ENCODE assay signal across 26 mouse cellular contexts in the genomic region with DNA sequence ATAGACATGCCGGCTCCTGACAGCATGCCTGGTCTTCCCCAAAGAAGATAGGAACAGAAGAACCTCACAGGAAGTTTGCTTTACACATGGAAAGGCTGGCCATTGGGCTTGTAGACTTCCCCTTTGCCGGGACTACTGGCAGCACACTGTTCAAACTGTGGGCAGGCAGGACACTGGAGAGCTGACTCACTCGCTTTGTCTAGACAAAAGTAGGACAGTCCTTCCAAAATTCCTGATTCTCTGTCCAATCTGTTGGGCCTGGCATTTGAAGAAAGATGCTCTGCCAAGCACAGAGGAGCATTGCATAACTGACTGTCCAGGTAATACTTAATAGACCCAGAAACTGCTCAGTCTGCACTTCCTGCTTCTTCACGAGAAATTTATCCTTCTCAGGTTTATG. TPM values are rescaled to one million over a fixed set of nuclear protein-coding genes. Genes with fewer than 3 reads are reported as not detected.
DNase-seq lines count a peak whose midpoint lies in the region; ATAC-seq and TF ChIP-seq lines count a peak whose summit lies in the region.
"Had no signal": no experiment of that assay in that cellular context is flagged by ENCODE, and none has a peak within 500 bp of the region (broad histone marks: within the 10 kb centered on the region; RNA-seq: fewer than 3 reads in every experiment).

No protein-coding gene starts in this region.

- ATAC-seq in cerebellum, adult (ENCODE audit: insufficient number of reproducible peaks, low FRiP score, low TSS enrichment), result peak; percentile 98
- no peak for ATAC-seq in liver, postnatal 0 days
- no peak for ATAC-seq in activated CD4-positive, CD25-positive, alpha-beta regulatory T cell, adult 4 months
- ATAC-seq in hindbrain, embryonic 11.5 days (ENCODE audit: low FRiP score), result no peak
- ATAC-seq: liver, embryonic 12.5 days had no signal

- H3K9me3 ChIP-seq in liver, postnatal 0 days (ENCODE audit: low read length), result 0 out of 2 replicates have a peak, but pooled peaks cover 3% of the 10 kb centered on the region
- no peaks in the 10 kb centered on the region for H3K9me3 ChIP-seq in hindbrain, embryonic 11.5 days (ENCODE audit: control insufficient read depth, low read length)
- H3K9me3 ChIP-seq: embryonic facial prominence, embryonic 15.5 days; forebrain, embryonic 12.5 days; limb, embryonic 10.5 days; liver, embryonic 12.5 days; lung, embryonic 15.5 days had no signal

- H3K4me2 ChIP-seq in liver, postnatal 0 days (ENCODE audit: low read depth, low read length), result no peak overlapping the region
- no peak overlapping the region for H3K4me2 ChIP-seq in hindbrain, embryonic 11.5 days (replicated peaks; ENCODE audit: low read depth, low read length)
- H3K4me2 ChIP-seq: embryonic facial prominence, embryonic 15.5 days; forebrain, embryonic 12.5 days; liver, embryonic 12.5 days; lung, embryonic 15.5 days had no signal

- no peak for TF ChIP-seq CTCF in liver, adult 2 months (IDR thresholded peaks at IDR 0.05; ENCODE audit: low read depth, low read length)
- no peak for TF ChIP-seq CTCF in liver, postnatal 0 days (IDR thresholded peaks at IDR 0.05; ENCODE audit: low read depth)
- TF ChIP-seq CTCF in cerebellum, adult 2 months (IDR thresholded peaks at IDR 0.05; ENCODE audit: borderline replicate concordance, insufficient read depth, low read depth, low read length), result no peak

- H3K27me3 ChIP-seq in liver, adult 2 months (ENCODE audit: control insufficient read depth, insufficient read depth, low read length), result no peaks in the 10 kb centered on the region
- no peaks in the 10 kb centered on the region for H3K27me3 ChIP-seq in liver, postnatal 0 days (ENCODE audit: insufficient read depth, low read length)
- H3K27me3 ChIP-seq in cerebellum, adult 2 months (ENCODE audit: control insufficient read depth, insufficient read depth, low read length), result no peaks in the 10 kb centered on the region
- H3K27me3 ChIP-seq in hindbrain, embryonic 11.5 days (ENCODE audit: control insufficient read depth, insufficient read depth, low read length), result no peaks in the 10 kb centered on the region
- H3K27me3 ChIP-seq: CH12.LX; embryonic facial prominence, embryonic 15.5 days; forebrain, embryonic 12.5 days; liver, embryonic 12.5 days; lung, embryonic 15.5 days had no signal

- H3K36me3 ChIP-seq in liver, adult 2 months (ENCODE audit: control insufficient read depth, insufficient read depth, low read length), result no peaks in the 10 kb centered on the region
- H3K36me3 ChIP-seq in liver, postnatal 0 days (replicated peaks; ENCODE audit: insufficient read depth, low read length), result no peaks in the 10 kb centered on the region
- no peaks in the 10 kb centered on the region for H3K36me3 ChIP-seq in hindbrain, embryonic 11.5 days (ENCODE audit: control insufficient read depth, insufficient read depth, low read length)
- H3K36me3 ChIP-seq: embryonic facial prominence, embryonic 15.5 days; forebrain, embryonic 12.5 days; limb, embryonic 10.5 days; liver, embryonic 12.5 days; lung, embryonic 15.5 days had no signal

- H3K79me2 ChIP-seq in liver, adult 2 months (ENCODE audit: control insufficient read depth, insufficient read depth, low read length), result no peaks in the 10 kb centered on the region

- H3K4me1 ChIP-seq in liver, adult 2 months (ENCODE audit: control insufficient read depth, insufficient read depth, low read length), result no peaks in the 10 kb centered on the region
- no peaks in the 10 kb centered on the region for H3K4me1 ChIP-seq in liver, postnatal 0 days (ENCODE audit: insufficient read depth)
- peaks cover 3% of the 10 kb centered on the region for H3K4me1 ChIP-seq in cerebellum, adult 2 months (ENCODE audit: control insufficient read depth, insufficient read depth, low read length)
- H3K4me1 ChIP-seq in hindbrain, embryonic 11.5 days (replicated peaks; ENCODE audit: control insufficient read depth, insufficient read depth, low read length), result no peaks in the 10 kb centered on the region
- H3K4me1 ChIP-seq: embryonic facial prominence, embryonic 15.5 days; forebrain, embryonic 12.5 days; limb, embryonic 10.5 days; liver, embryonic 12.5 days; lung, embryonic 15.5 days had no signal

- TF ChIP-seq POLR2A in liver, adult 2 months (IDR thresholded peaks at IDR 0.05; ENCODE audit: extremely low read depth, insufficient read depth, low read length), result no peak
- TF ChIP-seq POLR2A in cerebellum, adult 2 months (IDR thresholded peaks at IDR 0.05; ENCODE audit: borderline replicate concordance, insufficient read depth, low read length), result no peak

- no peak overlapping the region for H3K9ac ChIP-seq in liver, adult 2 months (ENCODE audit: low read depth, low read length)
- H3K9ac ChIP-seq in liver, postnatal 0 days (replicated peaks), result no peak overlapping the region
- H3K9ac ChIP-seq in hindbrain, embryonic 11.5 days (ENCODE audit: low read depth, low read length), result no peak overlapping the region
- H3K9ac ChIP-seq: embryonic facial prominence, embryonic 15.5 days; forebrain, embryonic 12.5 days; liver, embryonic 12.5 days; lung, embryonic 15.5 days had no signal

- WGBS in liver, adult 2 months, result 48% methylated on average over 4 of the region's 4 CpGs
- 43% methylated on average over 4 of the region's 4 CpGs for WGBS in liver, postnatal 0 days (ENCODE audit: insufficient replicate concordance)
- WGBS in cerebellum, adult 2 months, result 15% methylated on average over 4 of the region's 4 CpGs
- WGBS in hindbrain, embryonic 11.5 days, result 84% methylated on average over 4 of the region's 4 CpGs

- no peak overlapping the region for H3K4me3 ChIP-seq in liver, adult 2 months (ENCODE audit: insufficient read depth, low read depth, low read length)
- H3K4me3 ChIP-seq in liver, postnatal 0 days (ENCODE audit: low read depth, low read length), result no peak overlapping the region
- H3K4me3 ChIP-seq in cerebellum, adult 2 months (replicated peaks; ENCODE audit: insufficient read depth, low read depth, low read length), result no peak overlapping the region
- H3K4me3 ChIP-seq in hindbrain, embryonic 11.5 days (ENCODE audit: low read depth, low read length), result no peak overlapping the region
- H3K4me3 ChIP-seq: embryonic facial prominence, embryonic 15.5 days; forebrain, embryonic 12.5 days; limb, embryonic 10.5 days; liver, embryonic 12.5 days; lung, embryonic 15.5 days; myocyte had no signal

- no peak for DNase-seq in cerebellum, postnatal 4 days (ENCODE audit: low spot score in 2 of 2)
- peak; percentile 21 for DNase-seq in liver, adult 2 months (ENCODE audit: extremely low read depth, low read depth, low spot score)
- DNase-seq in liver, postnatal 0 days, result no peak
- DNase-seq in cerebellum, adult 2 months, result peak; percentile 74 to 93
- DNase-seq in fibroblast of lung, adult 2 months (ENCODE audit: low read depth), result peak; percentile 43
- no peak for DNase-seq in hindbrain, embryonic 11.5 days (ENCODE audit: low spot score)
- DNase-seq: adrenal gland, postnatal 25 days; embryo, embryonic 11 days; heart, postnatal 4 days; midbrain, embryonic 14.5 days; thymus, postnatal 36 days had no signal

- no peak for TF ChIP-seq EP300 in liver, postnatal 0 days (IDR thresholded peaks at IDR 0.05; ENCODE audit: low read depth)

- no peak overlapping the region for H3K27ac ChIP-seq in liver, adult 2 months (replicated peaks; ENCODE audit: insufficient read depth, low read depth, low read length)
- no peak overlapping the region for H3K27ac ChIP-seq in liver, postnatal 0 days (ENCODE audit: low read depth)
- no peak overlapping the region for H3K27ac ChIP-seq in cerebellum, adult 2 months (ENCODE audit: insufficient read depth, low read length)
- H3K27ac ChIP-seq in hindbrain, embryonic 11.5 days (ENCODE audit: low read depth, low read length), result no peak overlapping the region
- H3K27ac ChIP-seq: embryonic facial prominence, embryonic 15.5 days; forebrain, embryonic 12.5 days; limb, embryonic 10.5 days; liver, embryonic 12.5 days; lung, embryonic 15.5 days had no signal

RNA-seq across cellular contexts. Expression of a gene that starts 6.7 kb away (rescaled TPM):
- not detected in 2 replicates for total RNA-seq in liver, adult 2 months (2014; rRNA removed)
- polyA plus RNA-seq in liver, adult 2 months (2012; rRNA removed), result not detected in 2 replicates
- not detected in 2 replicates for polyA plus RNA-seq in liver, postnatal 0 days (2015; fragmentation: Nextera tagmentation; extraction: Ambion mirVana)
- polyA plus RNA-seq in cerebellum, adult 2 months (2012; rRNA removed), result not detected in 2 replicates
- not detected for polyA plus RNA-seq in activated CD4-positive, CD25-positive, alpha-beta regulatory T cell, adult 4 months (2017; shearing (Covaris generic))
- not detected in 2 replicates for polyA plus RNA-seq in hindbrain, embryonic 11.5 days (2014; fragmentation: Nextera tagmentation; extraction: Ambion mirVana)
- total RNA-seq: adrenal gland, postnatal 25 days; CH12.LX; gastrocnemius, adult 18-20 months; granulocyte monocyte progenitor cell, adult 5-6 weeks; heart, postnatal 4 days; layer of hippocampus, postnatal 10 days; neutrophil, adult 5-6 weeks had no signal
- polyA plus RNA-seq: embryonic facial prominence, embryonic 15.5 days; forebrain, embryonic 12.5 days; heart, embryonic 14.5 days; limb, embryonic 10.5 days; liver, embryonic 12.5 days; lung, embryonic 15.5 days; midbrain, embryonic 14.5 days; myocyte; stomach, embryonic 16.5 days had no signal

RNA-seq across cellular contexts. Expression of a gene that starts 14.8 kb away (rescaled TPM):
- 0.28 TPM in 1 of 2 replicates, not detected in the other for total RNA-seq in liver, adult 2 months (2014; rRNA removed)
- 0.24 TPM in 1 of 2 replicates, not detected in the other for polyA plus RNA-seq in liver, adult 2 months (2012; rRNA removed)
- 0.27 and 0.64 TPM in 2 replicates for polyA plus RNA-seq in liver, postnatal 0 days (2015; fragmentation: Nextera tagmentation; extraction: Ambion mirVana)
- not detected in 2 replicates for polyA plus RNA-seq in cerebellum, adult 2 months (2012; rRNA removed)
- not detected for polyA plus RNA-seq in activated CD4-positive, CD25-positive, alpha-beta regulatory T cell, adult 4 months (2017; shearing (Covaris generic))
- not detected in 2 replicates for polyA plus RNA-seq in hindbrain, embryonic 11.5 days (2014; fragmentation: Nextera tagmentation; extraction: Ambion mirVana)
- total RNA-seq: adrenal gland, postnatal 25 days; CH12.LX; gastrocnemius, adult 18-20 months; granulocyte monocyte progenitor cell, adult 5-6 weeks; heart, postnatal 4 days; layer of hippocampus, postnatal 10 days; neutrophil, adult 5-6 weeks had no signal
- polyA plus RNA-seq: embryonic facial prominence, embryonic 15.5 days; forebrain, embryonic 12.5 days; heart, embryonic 14.5 days; limb, embryonic 10.5 days; liver, embryonic 12.5 days; midbrain, embryonic 14.5 days; myocyte had no signal

RNA-seq across cellular contexts. Expression of a gene that starts 16.3 kb away (rescaled TPM):
- total RNA-seq in liver, adult 2 months (2014; rRNA removed), result not detected in 2 replicates
- not detected in 2 replicates for polyA plus RNA-seq in liver, adult 2 months (2012; rRNA removed)
- 0.14 TPM in 2 replicates for polyA plus RNA-seq in liver, postnatal 0 days (2015; fragmentation: Nextera tagmentation; extraction: Ambion mirVana)
- 0.15 TPM in 1 of 2 replicates, not detected in the other for polyA plus RNA-seq in cerebellum, adult 2 months (2012; rRNA removed)
- polyA plus RNA-seq in activated CD4-positive, CD25-positive, alpha-beta regulatory T cell, adult 4 months (2017; shearing (Covaris generic)), result not detected
- polyA plus RNA-seq in hindbrain, embryonic 11.5 days (2014; fragmentation: Nextera tagmentation; extraction: Ambion mirVana), result not detected in 2 replicates
- total RNA-seq: adrenal gland, postnatal 25 days; CH12.LX; gastrocnemius, adult 18-20 months; heart, postnatal 4 days; layer of hippocampus, postnatal 10 days; neutrophil, adult 5-6 weeks had no signal
- polyA plus RNA-seq: embryonic facial prominence, embryonic 15.5 days; forebrain, embryonic 12.5 days; heart, embryonic 14.5 days; limb, embryonic 10.5 days; liver, embryonic 12.5 days; lung, embryonic 15.5 days; midbrain, embryonic 14.5 days; myocyte; stomach, embryonic 16.5 days had no signal

RNA-seq across cellular contexts. Expression of a gene that starts 24.1 kb away (rescaled TPM):
- total RNA-seq in liver, adult 2 months (2014; rRNA removed), result not detected in 2 replicates
- not detected in 2 replicates for polyA plus RNA-seq in liver, adult 2 months (2012; rRNA removed)
- not detected in 2 replicates for polyA plus RNA-seq in liver, postnatal 0 days (2015; fragmentation: Nextera tagmentation; extraction: Ambion mirVana)
- polyA plus RNA-seq in cerebellum, adult 2 months (2012; rRNA removed), result not detected in 2 replicates
- not detected for polyA plus RNA-seq in activated CD4-positive, CD25-positive, alpha-beta regulatory T cell, adult 4 months (2017; shearing (Covaris generic))
- polyA plus RNA-seq in hindbrain, embryonic 11.5 days (2014; fragmentation: Nextera tagmentation; extraction: Ambion mirVana), result not detected in 2 replicates
- total RNA-seq: adrenal gland, postnatal 25 days; CH12.LX; granulocyte monocyte progenitor cell, adult 5-6 weeks; heart, postnatal 4 days; layer of hippocampus, postnatal 10 days; neutrophil, adult 5-6 weeks had no signal
- polyA plus RNA-seq: forebrain, embryonic 12.5 days; heart, embryonic 14.5 days; limb, embryonic 10.5 days; liver, embryonic 12.5 days; lung, embryonic 15.5 days; midbrain, embryonic 14.5 days; myocyte had no signal

RNA-seq across cellular contexts. Expression of a gene that starts 31.6 kb away (rescaled TPM):
- total RNA-seq in liver, adult 2 months (2014; rRNA removed), result not detected in 2 replicates
- not detected in 2 replicates for polyA plus RNA-seq in liver, adult 2 months (2012; rRNA removed)
- polyA plus RNA-seq in liver, postnatal 0 days (2015; fragmentation: Nextera tagmentation; extraction: Ambion mirVana), result not detected in 2 replicates
- polyA plus RNA-seq in cerebellum, adult 2 months (2012; rRNA removed), result not detected in 2 replicates
- not detected for polyA plus RNA-seq in activated CD4-positive, CD25-positive, alpha-beta regulatory T cell, adult 4 months (2017; shearing (Covaris generic))
- polyA plus RNA-seq in hindbrain, embryonic 11.5 days (2014; fragmentation: Nextera tagmentation; extraction: Ambion mirVana), result not detected in 2 replicates
- total RNA-seq: adrenal gland, postnatal 25 days; CH12.LX; gastrocnemius, adult 18-20 months; granulocyte monocyte progenitor cell, adult 5-6 weeks; heart, postnatal 4 days; layer of hippocampus, postnatal 10 days; neutrophil, adult 5-6 weeks had no signal
- polyA plus RNA-seq: embryonic facial prominence, embryonic 15.5 days; forebrain, embryonic 12.5 days; heart, embryonic 14.5 days; limb, embryonic 10.5 days; liver, embryonic 12.5 days; lung, embryonic 15.5 days; midbrain, embryonic 14.5 days; myocyte; stomach, embryonic 16.5 days had no signal

Comparison
In these comparisons a context has a peak if more than half of its experiments do, and no peak if none do; other contexts are left out.
1. DNase-seq: peak in liver, adult 2 months (single experiment), cerebellum, adult 2 months (2 of 2) and fibroblast of lung, adult 2 months (single experiment); none in cerebellum, postnatal 4 days (0 of 2), liver, postnatal 0 days (single experiment) and hindbrain, embryonic 11.5 days (single experiment).